Mouse (Mus musculus) testis, postnatal 10 days (tissue): ENCODE results near the gene Isl2.
A peak's percentile ranks its signal among the peaks of the same experiment; 100 is the strongest.

Experiments used
- DNase-seq: peaks from one replicate; pipeline ENCODE4 v3.0.0; 2021; ENCODE audit warnings: low spot score

Gene Isl2

DNA sequence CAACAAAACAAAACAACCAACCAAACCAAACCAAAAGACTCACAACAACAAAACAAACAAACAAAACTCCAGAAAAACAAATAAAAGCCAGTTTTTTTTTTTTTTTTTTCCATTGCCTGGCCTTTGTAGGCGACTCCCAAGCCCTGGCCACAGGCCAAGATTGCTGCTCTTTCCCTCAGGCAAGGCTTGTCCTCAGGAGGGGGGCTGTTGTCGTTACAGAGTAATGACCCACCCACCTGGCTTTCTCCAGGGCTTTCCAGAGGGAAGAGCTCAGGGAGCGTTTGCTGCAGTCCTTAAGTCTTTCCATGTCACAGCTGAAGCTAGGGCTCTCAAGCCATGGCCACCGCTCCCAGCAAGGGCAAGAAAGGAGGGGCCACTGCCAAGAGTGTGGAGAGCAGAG is at the start of gene Isl2:
Gene Isl2, plus strand, starts transcription at position 296 of the 400 bp plus-strand sequence.
- DNase-seq, result no peak

- no peak for DNase-seq
These were observed 30.6 kb upstream of the Isl2 start for GRCm38 (mm10) chr9:55507922-55508321.

- no peak for DNase-seq
These were observed 29.8 kb upstream of the Isl2 start for GRCm38 (mm10) chr9:55508701-55509100.

- DNase-seq, result no peak
These were observed 28.7 kb upstream of the Isl2 start for GRCm38 (mm10) chr9:55509731-55510130.

GRCm38 (mm10) chr9:55510651-55511235 is 27.7 kb upstream of the Isl2 start:
- peak; percentile 66 for DNase-seq

- no peak for DNase-seq
These were observed 26.9 kb upstream of the Isl2 start for GRCm38 (mm10) chr9:55511521-55511993.

GRCm38 (mm10) chr9:55512027-55512543 is 26.4 kb upstream of the Isl2 start, which contains the start of gene Etfa:
Etfa (minus strand) TSS chr9:55512243.
- DNase-seq, result peak; percentile 95

- DNase-seq, result no peak
These were observed 12.8 kb upstream of the Isl2 start for GRCm38 (mm10) chr9:55525716-55526115.

DNA sequence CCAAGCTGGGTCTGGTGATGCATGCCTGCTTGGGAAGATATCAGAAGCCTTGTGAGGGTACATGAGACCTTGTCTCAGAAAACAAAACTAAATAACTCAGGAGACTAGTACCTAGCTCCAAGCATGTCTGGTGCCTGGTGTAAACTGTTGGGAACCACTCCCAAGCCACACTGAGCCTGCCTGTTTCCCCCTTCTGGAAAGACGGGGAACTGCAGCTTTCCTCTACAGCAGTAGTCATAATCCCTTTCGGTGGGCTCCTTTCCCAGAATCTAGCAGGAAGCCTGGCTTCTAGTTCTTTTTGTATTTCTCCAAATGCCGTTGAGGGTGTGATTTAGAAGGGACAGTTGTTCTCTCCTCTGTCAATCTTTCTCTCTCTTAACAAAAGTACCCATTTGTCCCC is 2.6 kb upstream of the Isl2 start:
- DNase-seq, result peak; percentile 82

DNA sequence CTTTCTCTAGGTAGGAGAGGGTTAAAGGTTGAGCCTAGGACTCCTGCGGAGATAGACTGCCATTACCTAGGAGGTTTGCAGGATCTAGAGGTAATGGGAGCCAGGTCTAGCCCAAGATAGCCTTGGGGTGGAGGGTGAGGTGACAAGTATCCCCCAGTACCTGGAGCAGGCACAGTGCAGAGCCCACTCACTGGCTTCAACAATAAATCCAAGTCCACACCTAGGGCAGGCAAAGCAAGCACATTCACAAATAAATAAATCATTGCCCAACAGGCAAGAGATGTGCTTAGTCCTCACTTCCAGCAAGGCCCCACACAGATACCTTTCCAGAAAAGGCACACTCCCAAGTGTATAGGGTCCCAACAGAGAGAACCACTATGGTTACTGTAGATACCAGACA is 534 bp downstream of the Isl2 start:
- DNase-seq, result no peak

GRCm38 (mm10) chr9:55539661-55540390 is 1.4 kb downstream of the Isl2 start:
- DNase-seq, result no peak

DNA sequence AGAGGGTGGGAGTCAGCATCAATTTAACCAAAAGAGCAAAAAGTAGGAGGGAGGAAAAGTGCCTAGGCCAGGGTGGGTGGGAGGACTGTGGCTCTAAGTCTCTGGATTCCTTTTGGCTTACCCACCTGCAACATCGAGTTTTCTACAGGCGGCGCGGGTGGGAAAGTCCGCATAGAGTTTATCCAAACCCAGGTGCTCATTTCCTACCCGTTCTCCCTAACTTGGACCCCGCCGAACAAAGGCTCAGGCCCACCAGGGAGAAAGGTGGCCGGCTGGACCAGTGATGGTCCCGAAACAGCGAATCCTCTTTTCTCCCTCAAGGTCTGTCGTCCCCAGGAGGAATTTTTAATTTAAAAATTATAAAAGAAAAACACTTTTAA is 1.9 kb downstream of the Isl2 start:
- no peak for DNase-seq

DNA sequence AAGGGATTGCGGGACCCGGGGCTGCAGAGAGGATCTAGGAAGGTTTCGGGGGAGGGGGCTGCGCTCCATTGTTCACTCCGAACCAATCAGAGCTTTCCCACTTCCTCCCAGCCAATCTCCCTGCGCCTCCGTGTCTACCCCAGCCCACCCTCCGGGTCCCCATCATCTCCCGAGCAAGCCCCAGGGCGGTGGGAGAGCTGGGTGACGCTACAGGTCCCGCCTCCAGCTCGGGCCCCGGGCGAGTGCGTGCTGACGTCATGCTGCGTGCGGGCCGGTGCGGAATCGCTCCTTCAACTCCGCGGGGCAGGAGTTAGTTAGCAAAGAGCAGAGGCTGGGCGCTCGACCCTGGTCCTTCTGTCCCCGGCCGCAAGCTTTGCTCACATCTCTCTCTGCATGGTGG is 2.4 kb downstream of the Isl2 start:
- DNase-seq, result peak; percentile 74

DNA sequence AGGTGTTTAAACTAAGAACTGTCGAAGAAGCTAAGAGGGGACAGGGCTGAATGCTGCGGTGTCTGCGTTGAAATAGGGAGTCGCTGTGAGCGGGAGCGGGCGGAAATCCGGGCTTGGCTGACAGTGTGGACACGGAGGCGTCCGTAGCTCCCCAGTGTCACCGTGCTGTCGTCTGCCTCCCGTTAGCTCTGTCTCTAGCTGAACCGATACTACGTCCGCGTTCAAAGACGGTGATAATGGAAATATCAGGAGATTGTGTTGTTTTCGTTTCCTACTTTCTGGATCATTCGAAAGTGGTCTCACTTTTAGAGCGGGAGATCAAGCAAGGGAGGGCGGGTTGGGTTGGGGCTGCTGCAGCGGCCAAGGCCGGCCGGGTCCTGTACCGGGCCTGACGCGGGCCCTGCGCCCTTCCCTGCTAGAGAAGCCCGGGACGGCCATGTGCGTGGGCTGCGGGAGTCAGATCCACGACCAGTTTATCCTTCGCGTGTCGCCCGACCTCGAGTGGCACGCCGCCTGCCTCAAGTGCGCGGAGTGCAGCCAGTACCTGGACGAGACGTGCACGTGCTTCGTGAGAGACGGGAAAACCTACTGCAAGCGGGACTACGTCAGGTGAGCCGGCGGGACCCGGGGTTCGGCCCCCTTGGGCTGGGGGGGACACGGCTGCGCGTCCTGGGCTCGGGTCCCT is 3.4 kb downstream of the Isl2 start:
- no peak for DNase-seq

GRCm38 (mm10) chr9:55542366-55543325 is 4.2 kb downstream of the Isl2 start:
- no peak for DNase-seq

- DNase-seq, result no peak
These were observed 4.8 kb downstream of the Isl2 start for GRCm38 (mm10) chr9:55543336-55543702.

GRCm38 (mm10) chr9:55543703-55544401 is 5.4 kb downstream of the Isl2 start:
- DNase-seq, result no peak

- no peak for DNase-seq
These were observed 6.5 kb downstream of the Isl2 start for GRCm38 (mm10) chr9:55544861-55545555.

GRCm38 (mm10) chr9:55545556-55546175 is 7.2 kb downstream of the Isl2 start:
- no peak for DNase-seq
